Mouse (Mus musculus) gastrocnemius, postnatal 36 days (tissue): Measurements from ENCODE around the gene C1qtnf4. TPM values are rescaled to one million over a fixed set of nuclear protein-coding genes. Genes with fewer than 3 reads are reported as not detected.

Experiments used
- DNase-seq, 2 experiments: peaks; one replicate each; pipeline ENCODE4 v3.0.0; 2022
- intact Hi-C: fragments of 180-260 bp; cut with DNase I; formaldehyde crosslinking; loops from one replicate; pipeline ENCODE4 v1.15.1; 2025
- total RNA-seq, 2 experiments: library from RNA; stranded (reverse); gene quantifications; 2 replicates each; pipeline ENCODE4 v1.2.3; 2021

C1qtnf4 gene
- total RNA-seq, 2 experiments from 2014 or later = 2.7 to 4.1 TPM

DNA sequence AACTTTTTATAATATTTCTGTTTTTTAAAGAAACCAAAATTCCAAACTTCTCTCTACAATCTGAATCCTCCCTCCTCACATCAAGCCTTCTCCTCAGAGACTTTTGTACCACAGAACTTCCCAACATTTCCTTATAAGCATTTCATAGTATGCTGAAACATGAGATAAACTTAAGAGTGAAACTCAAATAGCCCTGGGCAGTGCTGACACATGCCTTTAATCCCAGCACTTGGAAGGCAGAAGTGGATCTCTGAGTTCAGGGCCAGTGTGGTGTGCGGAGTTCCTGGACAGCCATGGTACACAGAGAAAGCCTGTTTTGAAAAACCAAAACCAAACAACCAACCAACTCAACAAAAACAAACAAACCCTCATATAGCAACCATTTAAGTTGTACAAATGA is 35.5 kb downstream of the C1qtnf4 start:
- intact Hi-C loops = no loop called here
- no peak for DNase-seq

DNA sequence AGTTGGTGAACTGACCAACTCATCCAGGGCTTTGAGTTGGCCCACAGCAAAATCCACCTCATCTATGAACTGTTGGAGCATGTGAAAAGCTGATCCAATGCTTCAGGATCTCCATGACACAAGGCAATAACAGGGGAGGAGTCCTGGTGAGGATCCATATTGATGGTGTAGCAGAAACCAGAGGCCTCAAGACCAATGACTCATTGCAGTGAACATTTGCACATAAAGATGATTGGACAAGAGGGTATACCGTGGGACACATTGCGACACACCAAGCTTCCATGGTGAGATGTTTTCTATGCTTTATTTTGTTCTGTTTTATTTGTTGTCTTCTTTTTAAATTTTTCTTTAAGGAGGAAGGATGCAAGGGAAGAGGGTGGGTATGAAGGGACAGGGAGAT is 37.0 kb downstream of the C1qtnf4 start:
- DNase-seq = no peak
- intact Hi-C loops = no loop called here

GRCm38 (mm10) chr2:90928566-90928965 is 42.9 kb downstream of the C1qtnf4 start:
- intact Hi-C loops = no loop called here

DNA sequence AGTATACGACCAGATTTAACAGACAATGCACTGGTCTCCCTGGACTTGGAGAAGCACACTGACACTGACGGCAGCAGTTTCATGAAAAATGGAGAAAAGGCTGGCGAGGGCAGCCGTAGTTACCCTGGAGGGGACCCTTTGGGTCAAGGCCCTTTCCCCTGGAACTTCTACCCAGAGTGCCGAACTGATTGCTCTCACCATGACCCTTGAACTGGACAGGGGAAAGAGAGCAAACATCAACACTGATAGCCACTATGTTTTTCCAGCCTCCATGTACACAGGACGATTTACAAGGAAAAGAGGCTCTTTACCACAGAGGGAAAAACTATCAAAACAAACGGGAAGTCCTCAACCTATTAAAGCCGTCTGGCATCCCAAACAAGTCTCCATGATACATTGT is 46.2 kb downstream of the C1qtnf4 start:
- intact Hi-C loops = no loop called here
- no peak for DNase-seq

More at GRCm38 (mm10) chr2:90928566-90928965, 42.9 kb downstream of the C1qtnf4 start:
- no peak for DNase-seq

GRCm38 (mm10) chr2:90932273-90932672 is 46.6 kb downstream of the C1qtnf4 start:
- DNase-seq = no peak
- intact Hi-C loops = no loop called here

- intact Hi-C loops = no loop called here
- DNase-seq = no peak
These were observed 52.7 kb downstream of the C1qtnf4 start for GRCm38 (mm10) chr2:90938362-90938761.

GRCm38 (mm10) chr2:90939750-90940149 is 54.1 kb downstream of the C1qtnf4 start:
- intact Hi-C loops = loop anchor here (1.0 kb wide), 1 partner anchor 22 kb away; no protein-coding TSS in a partner anchor

More at GRCm38 (mm10) chr2:90939750-90940149, 54.1 kb downstream of the C1qtnf4 start:
- no peak for DNase-seq

Other genes starting within 250 kb of the C1qtnf4 start
- 10 to 100 TPM in 1 of 2 experiments, 1 to 10 TPM in 1; 9.9 to 13.6 TPM for gene Nup160, start 208.6 kb upstream of the C1qtnf4 start, total RNA-seq
- gene Fnbp4, start 140.5 kb upstream of the C1qtnf4 start, total RNA-seq = 10 to 100 TPM; 14.7 to 17.3 TPM
- under 1 TPM; 0.42 to 0.46 TPM for gene Agbl2, start 103.1 kb upstream of the C1qtnf4 start, total RNA-seq
- gene Mtch2, start 38.7 kb upstream of the C1qtnf4 start, total RNA-seq = 100 to 1,000 TPM; 133 to 153 TPM
- gene Kbtbd4, start 18.9 kb downstream of the C1qtnf4 start, total RNA-seq = 10 to 100 TPM; 13.6 to 14.2 TPM
- 100 to 1,000 TPM; 448 to 474 TPM for gene Ndufs3, start 19.0 kb downstream of the C1qtnf4 start, total RNA-seq
- gene Celf1, start 54.5 kb downstream of the C1qtnf4 start, total RNA-seq = 10 to 100 TPM; 50.0 to 51.4 TPM
- 10 to 100 TPM; 21.7 to 23.9 TPM for gene Rapsn, start 149.8 kb downstream of the C1qtnf4 start, total RNA-seq
- gene Psmc3, start 168.1 kb downstream of the C1qtnf4 start, total RNA-seq = 100 to 1,000 TPM; 223 to 229 TPM
- 10 to 100 TPM; 21.1 to 21.7 TPM for gene Slc39a13, start 184.6 kb downstream of the C1qtnf4 start, total RNA-seq
- 1 to 10 TPM in 1 of 2 experiments, under 1 TPM in 1; 0.91 to 1.1 TPM for gene Spi1, start 196.5 kb downstream of the C1qtnf4 start, total RNA-seq
- not detected for gene Mybpc3, start 232.3 kb downstream of the C1qtnf4 start, total RNA-seq